Mouse (Mus musculus) liver, embryonic 14.5 days (tissue): ENCODE data around the gene Tlr2. TPM values are rescaled to one million over a fixed set of nuclear protein-coding genes. Genes with fewer than 3 reads are reported as not detected.

Experiments used
- ATAC-seq: fragments of 200-750 bp; cut with Nextera tagmentation; 2 replicates; pipeline ENCODE4 v1.8.0; 2017; ENCODE audit warnings: moderate number of reproducible peaks, mild to moderate bottlenecking, moderate library complexity; ENCODE audit not compliant: insufficient read depth
- DNase-seq, 3 experiments: peaks; one replicate each; pipeline ENCODE4 v3.0.0-alpha.2; 2012 to 2013; ENCODE audit warnings: low read depth in 3 of 3, low spot score in 3 of 3
- H3K27ac ChIP-seq: fragments of 300-500 bp; sonication (generic); 2 replicates; pipeline ENCODE4 v1.5.1; 2014; ENCODE audit warnings: moderate library complexity, mild to moderate bottlenecking, control low read depth, inconsistent platforms
- H3K27me3 ChIP-seq: fragments of 300-500 bp; sonication (generic); 2 replicates; pipeline ENCODE4 v1.6.1; 2014; ENCODE audit warnings: mild to moderate bottlenecking, low read length, moderate library complexity; ENCODE audit not compliant: control insufficient read depth, insufficient read depth
- H3K36me3 ChIP-seq: fragments of 300-500 bp; sonication (generic); replicated peaks from 2 replicates; pipeline ENCODE4 v1.6.1; 2014; ENCODE audit warnings: low read depth; ENCODE audit not compliant: control insufficient read depth, insufficient read depth
- H3K4me1 ChIP-seq, 2 experiments: fragments of 200-500 bp in 1 of 2; fragments of 300-500 bp in 1 of 2; sonication (generic) in 1 of 2; replicated peaks; 2 replicates each; pipeline ENCODE4 v1.6.1; 2012 to 2014; ENCODE audit warnings: antibody characterized with exemption in 1 of 2, inconsistent platforms in 1 of 2, low read length in 1 of 2; ENCODE audit not compliant: control insufficient read depth in 2 of 2, insufficient read depth in 2 of 2
- H3K4me2 ChIP-seq: fragments of 300-500 bp; sonication (generic); 2 replicates; pipeline ENCODE4 v1.6.1; 2014; ENCODE audit warnings: low read depth, mild to moderate bottlenecking, control low read depth, moderate library complexity
- H3K4me3 ChIP-seq, 2 experiments: fragments of 200-500 bp in 1 of 2; fragments of 300-500 bp in 1 of 2; sonication (generic) in 1 of 2; 2 replicates each; pipeline ENCODE4 v1.5.1; 2012 to 2014; ENCODE audit warnings: low read depth in 2 of 2, low read length in 2 of 2, mild to moderate bottlenecking in 2 of 2, control low read depth in 1 of 2, inconsistent platforms in 1 of 2, moderate library complexity in 1 of 2; ENCODE audit not compliant: insufficient read depth in 1 of 2
- H3K9ac ChIP-seq: fragments of 300-500 bp; sonication (generic); replicated peaks from 2 replicates; pipeline ENCODE4 v1.6.1; 2014; ENCODE audit warnings: mild to moderate bottlenecking, control low read depth, moderate library complexity
- H3K9me3 ChIP-seq: fragments of 300-500 bp; sonication (generic); 2 replicates; pipeline ENCODE4 v1.6.1; 2016; ENCODE audit warnings: low read length, mixed read lengths; ENCODE audit not compliant: control insufficient read depth
- CTCF ChIP-seq: IDR thresholded peaks from 2 replicates; pipeline ENCODE4 v1.5.1; 2016; ENCODE audit warnings: antibody characterized with exemption, low read depth, control low read depth
- EP300 ChIP-seq: IDR thresholded peaks from 2 replicates; pipeline ENCODE4 v1.6.1; 2016; ENCODE audit warnings: antibody characterized with exemption, low read depth
- WGBS: fragments of 180-500 bp; shearing (Covaris S2); extraction: QIAGEN DNeasy Blood & Tissue Kit; methylation state at CpG from one replicate; pipeline ENCODE4 v1.1.7; 2014; ENCODE audit not compliant: insufficient replicate concordance; 5-methylcytosine and 5-hydroxymethylcytosine counted together
- polyA plus RNA-seq, 2 experiments: library from polyadenylated mRNA; depleted of rRNA in 1 of 2; stranded (reverse) in 1 of 2; unstranded in 1 of 2; fragments of >200 nt; fragmentation: Nextera tagmentation in 1 of 2; extraction: Ambion mirVana in 1 of 2; gene quantifications; 2 replicates each; pipeline versions ENCODE4 v1.2.1 to v1.2.3; 2012 to 2014

Tlr2 gene
- polyA plus RNA-seq, 2 experiments: 1.4 to 2.2 TPM

DNA sequence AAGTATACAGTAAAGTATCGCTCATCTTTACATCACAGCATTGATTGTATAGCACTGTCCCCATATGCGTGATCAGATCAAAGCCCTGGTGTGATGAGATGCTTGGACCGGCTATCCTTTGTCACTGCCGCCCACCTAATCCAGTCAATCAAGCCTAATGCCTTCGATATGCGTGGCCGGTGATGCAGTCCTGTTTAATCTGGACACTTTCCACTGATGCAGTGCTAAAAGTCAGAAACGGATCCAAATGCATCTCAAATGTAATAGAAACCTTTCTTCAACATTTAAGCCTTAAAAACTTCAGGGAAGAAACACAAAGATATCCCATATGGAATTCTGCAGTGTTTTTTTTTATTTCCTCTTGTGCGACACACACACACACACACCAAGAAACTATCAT lies 13.9 kb downstream of the Tlr2 start:
- Histone ChIP-seq H3K9ac (no peak overlapping the region), H3K4me1 (no peaks in the 10 kb centered on the region), H3K4me3 (no peak overlapping the region), H3K9me3 (no peaks in the 10 kb centered on the region), H3K4me2 (no peak overlapping the region), H3K36me3 (no peaks in the 10 kb centered on the region), H3K27ac (no peak overlapping the region), H3K27me3 (no peaks in the 10 kb centered on the region)
- ATAC-seq: no peak
- TF ChIP-seq EP300: no peak
- no peak for TF ChIP-seq CTCF
- no peak for DNase-seq
- WGBS: 73% methylated on average over 9 of the region's 9 CpGs

DNA sequence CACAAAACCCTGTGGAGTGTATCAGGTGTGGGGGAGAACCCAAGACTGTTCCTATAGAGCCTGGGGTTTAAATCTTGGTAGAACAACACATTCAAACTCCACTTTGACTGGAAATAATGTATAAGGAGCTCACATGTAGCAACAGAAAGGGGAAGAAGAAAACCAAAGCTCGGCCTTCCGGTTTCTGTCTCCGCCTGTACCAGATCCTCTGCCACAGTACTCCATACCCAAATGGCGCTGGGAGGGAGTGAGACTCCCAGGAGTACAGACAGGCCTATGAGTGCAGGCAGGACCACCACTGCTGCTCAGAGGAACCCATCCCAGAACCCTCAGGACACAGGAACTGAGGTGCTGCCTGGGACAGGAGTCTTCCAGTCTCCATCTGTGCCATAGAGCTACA lies 17.8 kb downstream of the Tlr2 start:
- Histone ChIP-seq H3K9ac (no peak overlapping the region), H3K4me3 (no peak overlapping the region), H3K27ac (no peak overlapping the region), H3K9me3 (no peaks in the 10 kb centered on the region), H3K36me3 (no peaks in the 10 kb centered on the region), H3K27me3 (no peaks in the 10 kb centered on the region), H3K4me1 (no peaks in the 10 kb centered on the region), H3K4me2 (no peak overlapping the region)
- DNase-seq: no peak
- no peak for TF ChIP-seq CTCF
- no peak for TF ChIP-seq EP300
- 60% methylated on average over 4 of the region's 4 CpGs for WGBS
- no peak for ATAC-seq

DNA sequence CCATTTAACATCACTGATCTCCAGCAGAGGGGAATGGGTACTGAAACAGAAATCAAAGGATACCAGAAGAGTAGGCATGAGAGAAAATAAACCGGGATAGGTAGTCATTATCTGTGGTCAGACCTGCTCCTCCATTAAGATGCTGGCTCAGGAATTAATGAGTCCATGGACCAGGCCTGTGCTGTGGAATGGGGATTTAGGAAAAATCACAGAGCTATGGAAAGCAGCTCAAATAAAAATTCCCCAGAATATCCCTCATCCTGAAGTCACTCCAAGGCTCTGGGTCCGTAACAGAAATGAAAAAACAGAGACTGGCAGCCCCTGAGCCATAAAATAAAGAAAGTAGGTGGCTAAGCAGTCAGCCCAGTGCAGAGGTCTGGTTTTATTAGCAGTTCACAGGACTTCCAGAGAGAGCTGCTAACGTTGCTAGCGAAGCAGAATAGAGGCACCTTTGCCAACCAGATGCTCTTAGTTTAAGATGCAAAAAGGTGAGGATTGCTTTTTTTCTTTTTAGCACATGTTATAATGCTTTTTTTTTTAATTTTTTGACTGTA lies 25.1 kb downstream of the Tlr2 start:
- H3K27ac ChIP-seq: no peak overlapping the region
- DNase-seq (no peak), ATAC-seq (no peak)
- no peak overlapping the region for H3K4me2 ChIP-seq
- no peak for TF ChIP-seq CTCF
- TF ChIP-seq EP300: no peak
- no peaks in the 10 kb centered on the region for H3K9me3 ChIP-seq
- no peak overlapping the region for H3K4me3 ChIP-seq
- 64% methylated on average over 4 of the region's 4 CpGs for WGBS
- no peaks in the 10 kb centered on the region for H3K27me3 ChIP-seq
- H3K36me3 ChIP-seq: no peaks in the 10 kb centered on the region
- H3K4me1 ChIP-seq: no peaks in the 10 kb centered on the region
- H3K9ac ChIP-seq: no peak overlapping the region

DNA sequence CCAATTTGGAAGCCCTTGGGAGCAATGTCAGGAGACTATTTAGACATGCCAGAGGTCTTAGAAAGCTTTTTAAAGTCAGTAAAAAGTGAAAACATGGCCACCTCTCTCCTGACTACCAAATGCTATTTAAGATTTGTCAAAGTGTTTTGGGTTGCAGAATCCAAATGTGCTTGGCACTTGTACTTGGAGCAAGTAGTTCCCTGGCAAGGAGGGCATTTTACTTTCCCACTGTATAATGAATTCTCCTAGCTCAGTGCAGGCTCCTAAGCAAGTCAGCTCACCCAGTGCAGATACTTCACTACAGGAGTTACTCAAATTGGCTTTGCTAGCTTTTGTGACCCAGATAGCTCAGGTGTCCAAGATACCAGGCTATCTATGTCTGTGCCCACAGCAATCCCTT lies 28.7 kb downstream of the Tlr2 start:
- no peaks in the 10 kb centered on the region for H3K4me1 ChIP-seq
- no peak for TF ChIP-seq CTCF
- H3K27ac ChIP-seq: no peak overlapping the region
- no peaks in the 10 kb centered on the region for H3K9me3 ChIP-seq
- no peaks in the 10 kb centered on the region for H3K36me3 ChIP-seq
- no peaks in the 10 kb centered on the region for H3K27me3 ChIP-seq
- H3K4me3 ChIP-seq: no peak overlapping the region
- no peak for DNase-seq
- no peak overlapping the region for H3K9ac ChIP-seq
- ATAC-seq: no peak
- no peak overlapping the region for H3K4me2 ChIP-seq

DNA sequence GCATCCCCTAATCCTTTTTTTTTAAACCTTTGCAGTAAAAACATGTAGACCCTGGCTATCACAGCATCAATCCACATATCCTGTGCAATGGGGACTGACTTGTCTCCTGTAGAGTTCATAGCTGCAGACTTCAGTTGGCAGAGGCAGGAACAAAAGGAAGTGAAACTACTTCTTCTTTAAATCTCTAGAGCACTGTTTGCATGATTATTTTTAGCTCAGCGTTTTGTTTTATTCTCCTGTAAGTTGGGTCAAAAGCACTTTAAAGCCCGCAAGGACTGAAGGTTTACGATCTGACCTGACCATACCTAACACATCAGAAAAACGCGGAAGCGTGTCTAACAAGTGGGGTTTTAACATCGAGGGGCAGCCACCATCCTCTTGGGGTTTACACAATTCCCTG lies 29.6 kb downstream of the Tlr2 start:
- Histone ChIP-seq H3K4me1 (no peaks in the 10 kb centered on the region), H3K27ac (no peak overlapping the region), H3K4me3 (no peak overlapping the region), H3K9me3 (no peaks in the 10 kb centered on the region), H3K9ac (no peak overlapping the region), H3K4me2 (no peak overlapping the region), H3K27me3 (no peaks in the 10 kb centered on the region), H3K36me3 (no peaks in the 10 kb centered on the region)
- ATAC-seq (no peak), DNase-seq (no peak)
- no peak for TF ChIP-seq CTCF
- no peak for TF ChIP-seq EP300
- WGBS: 52% methylated on average over 7 of the region's 7 CpGs

DNA sequence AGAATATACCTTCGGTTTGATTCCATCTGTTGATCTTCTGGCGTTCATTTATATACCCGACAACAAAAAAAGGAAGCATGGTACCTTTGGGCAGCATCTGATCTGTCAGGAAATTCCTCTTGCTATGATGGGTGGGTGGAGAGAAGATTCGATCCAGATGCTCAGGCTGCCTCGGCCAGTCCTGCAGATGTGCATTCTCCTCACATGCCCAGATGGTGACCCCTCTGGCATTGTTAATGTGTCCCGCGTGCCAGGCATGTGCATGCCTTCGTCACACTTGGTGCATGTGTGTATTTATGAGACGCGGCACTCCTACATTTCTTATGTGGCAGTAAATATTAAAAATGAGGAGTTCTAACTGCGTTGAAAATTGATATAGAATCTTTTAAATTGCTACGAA lies 33.1 kb downstream of the Tlr2 start:
- no peak overlapping the region for H3K4me2 ChIP-seq
- no peak for DNase-seq
- no peak for ATAC-seq
- H3K9ac ChIP-seq: no peak overlapping the region
- H3K4me3 ChIP-seq: no peak overlapping the region
- H3K36me3 ChIP-seq: no peaks in the 10 kb centered on the region
- H3K9me3 ChIP-seq: no peaks in the 10 kb centered on the region
- no peaks in the 10 kb centered on the region for H3K4me1 ChIP-seq
- WGBS: 67% methylated on average over 12 of the region's 12 CpGs
- no peak for TF ChIP-seq EP300
- TF ChIP-seq CTCF: no peak
- no peak overlapping the region for H3K27ac ChIP-seq
- no peaks in the 10 kb centered on the region for H3K27me3 ChIP-seq
